Mouse (Mus musculus): ENCODE results near the gene Slc6a12. TPM values are rescaled to one million over a fixed set of nuclear protein-coding genes. Genes with fewer than 3 reads are reported as not detected.

Gene Slc6a12
- polyA plus RNA-seq, 1 experiment from 2014 or later = 3.3 TPM

DNA sequence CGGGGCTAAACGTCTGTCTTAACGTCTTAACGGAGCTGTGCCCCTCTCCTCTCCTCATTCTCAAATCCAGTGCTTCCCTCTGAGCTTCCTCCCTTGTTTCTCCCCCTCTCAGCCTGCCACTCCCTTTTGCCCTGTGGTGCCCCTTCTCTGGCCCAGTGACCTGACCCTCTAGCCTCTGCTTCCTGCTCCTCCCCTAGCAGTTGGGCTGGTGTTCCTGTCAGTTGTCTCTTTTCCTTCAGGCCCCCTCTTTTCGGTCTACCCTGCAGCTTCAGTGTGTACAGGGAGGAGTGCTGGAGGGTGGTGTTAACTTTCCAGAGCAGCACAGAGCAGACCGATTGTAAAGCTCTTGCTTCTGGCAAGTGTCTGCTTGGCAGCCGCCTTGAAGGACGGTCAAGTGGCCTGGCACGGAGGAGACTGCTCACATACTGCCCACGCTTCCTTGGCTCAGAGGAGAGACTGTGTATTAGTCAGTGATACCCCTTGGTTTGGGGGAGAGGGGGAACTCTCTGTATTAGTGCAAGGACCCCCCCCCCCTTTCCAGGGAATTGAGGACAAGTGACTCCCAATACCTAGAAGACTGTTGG lies 16.3 kb upstream of the Slc6a12 start:
- no peak for ATAC-seq (replicated peaks)
- no peak overlapping the region for H3K4me2 ChIP-seq
- 74% methylated on average over 10 of the region's 10 CpGs for WGBS

DNA sequence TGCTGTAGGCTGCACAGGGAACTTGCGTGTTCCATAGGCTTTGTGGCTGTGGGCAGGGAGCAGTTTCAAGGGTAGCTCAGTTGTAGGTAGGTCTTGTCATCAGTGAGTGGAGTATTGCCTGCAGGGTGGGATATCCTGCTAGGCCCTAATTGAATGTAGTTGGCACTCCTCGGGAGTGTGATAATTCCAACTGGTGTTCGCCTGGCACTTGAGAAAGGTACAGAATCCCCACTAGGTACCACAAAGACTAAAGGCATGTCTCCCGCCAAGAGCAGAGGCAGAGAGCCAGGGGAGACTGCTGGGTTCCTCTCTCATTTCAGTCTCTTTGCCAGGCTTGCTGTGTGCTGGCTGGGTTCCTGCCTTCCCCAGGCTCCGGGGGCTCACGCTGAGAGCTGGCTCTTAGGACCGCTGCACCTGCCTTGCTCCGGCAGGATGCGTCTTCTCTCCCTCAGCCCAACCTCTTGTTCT lies 14.4 kb upstream of the Slc6a12 start:
- no peaks in the 10 kb centered on the region for H3K27me3 ChIP-seq (replicated peaks)
- H3K4me3 ChIP-seq = no peak overlapping the region
- H3K4me2 ChIP-seq = no peak overlapping the region
- 37% methylated on average over 9 of the region's 9 CpGs for WGBS
- no peak overlapping the region for H3K27ac ChIP-seq
- H3K4me1 ChIP-seq = peaks cover 8% of the 10 kb centered on the region; the same call in 1 of the 2 replicates
- H3K9me3 ChIP-seq = no peaks in the 10 kb centered on the region
- H3K9ac ChIP-seq = no peak overlapping the region
- ATAC-seq (replicated peaks) = no peak
- no peaks in the 10 kb centered on the region for H3K36me3 ChIP-seq (replicated peaks)

More for the DNA sequence above, 16.3 kb upstream of the Slc6a12 start:
- H3K36me3 ChIP-seq (replicated peaks) = no peaks in the 10 kb centered on the region
- H3K4me3 ChIP-seq = no peak overlapping the region
- no peak overlapping the region for H3K27ac ChIP-seq
- H3K27me3 ChIP-seq (replicated peaks) = no peaks in the 10 kb centered on the region
- H3K9ac ChIP-seq = no peak overlapping the region
- H3K4me1 ChIP-seq = peaks cover 8% of the 10 kb centered on the region; the same call in 1 of the 2 replicates
- no peaks in the 10 kb centered on the region for H3K9me3 ChIP-seq

DNA sequence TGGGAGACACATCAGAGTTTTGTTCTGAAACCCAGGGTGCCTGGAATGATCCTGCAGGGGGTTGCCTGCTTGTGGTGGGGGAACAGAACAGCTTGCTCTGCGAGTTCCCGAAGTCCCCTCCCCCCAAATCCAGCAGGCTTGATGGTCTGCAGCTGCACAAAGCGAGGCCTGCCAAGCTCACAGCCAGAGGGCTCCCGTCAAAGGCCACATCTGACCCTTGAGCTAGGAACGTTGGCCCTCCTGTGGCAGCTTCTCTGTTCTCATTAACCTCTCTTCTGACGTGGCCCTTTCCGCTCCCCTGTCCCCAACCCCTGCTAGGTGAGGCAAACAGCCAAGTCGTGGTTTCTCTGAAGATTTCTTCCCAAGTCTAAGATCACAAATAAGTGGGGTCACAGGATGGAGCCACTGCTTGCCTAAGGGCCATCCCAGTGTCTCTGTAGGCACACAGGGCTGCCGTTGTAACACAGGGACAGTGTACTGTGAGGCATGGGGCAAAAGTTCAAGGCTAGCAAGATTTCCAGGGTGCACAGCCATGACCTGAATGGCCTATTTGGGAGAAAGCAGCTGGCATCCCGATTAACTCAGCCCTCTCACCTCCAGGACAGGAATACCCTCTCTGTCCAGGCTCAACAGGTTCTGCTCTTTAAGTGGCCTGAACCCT lies 12.9 kb upstream of the Slc6a12 start:
- no peak overlapping the region for H3K27ac ChIP-seq
- peaks cover 8% of the 10 kb centered on the region; the same call in 1 of the 2 replicates for H3K4me1 ChIP-seq
- no peak overlapping the region for H3K4me2 ChIP-seq
- no peak overlapping the region for H3K9ac ChIP-seq
- no peaks in the 10 kb centered on the region for H3K36me3 ChIP-seq (replicated peaks)
- no peaks in the 10 kb centered on the region for H3K9me3 ChIP-seq
- no peaks in the 10 kb centered on the region for H3K27me3 ChIP-seq (replicated peaks)
- 12% methylated on average over 10 of the region's 10 CpGs for WGBS
- no peak overlapping the region for H3K4me3 ChIP-seq
- 0 out of 2 replicates have a peak, but pooled peaks have one; percentile 16 for ATAC-seq (replicated peaks)

DNA sequence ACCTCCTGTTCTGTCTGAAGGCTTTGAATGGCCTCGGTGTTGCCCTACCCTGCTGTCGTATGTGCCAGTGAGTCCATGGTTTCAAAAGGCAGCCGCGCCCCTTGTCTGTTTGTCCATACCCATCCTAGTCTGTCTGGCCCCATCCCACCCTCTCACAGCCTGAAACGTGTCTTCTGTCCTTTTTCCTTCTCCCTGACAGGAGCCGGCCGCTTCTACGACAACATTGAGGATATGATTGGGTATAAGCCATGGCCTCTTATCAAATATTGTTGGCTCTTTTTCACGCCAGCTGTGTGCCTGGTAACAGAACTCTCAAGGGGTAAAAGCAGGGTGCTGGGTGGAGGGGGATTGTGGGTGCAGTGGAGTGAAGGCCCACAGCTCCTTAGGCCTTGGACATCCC lies 7.0 kb upstream of the Slc6a12 start:
- WGBS = 89% methylated on average over 9 of the region's 9 CpGs
- no peak overlapping the region for H3K4me2 ChIP-seq
- H3K27ac ChIP-seq = no peak overlapping the region
- H3K9me3 ChIP-seq = no peaks in the 10 kb centered on the region
- H3K9ac ChIP-seq = no peak overlapping the region
- no peak for ATAC-seq (replicated peaks)
- H3K4me3 ChIP-seq = no peak overlapping the region
- H3K27me3 ChIP-seq (replicated peaks) = no peaks in the 10 kb centered on the region
- H3K36me3 ChIP-seq (replicated peaks) = no peaks in the 10 kb centered on the region
- H3K4me1 ChIP-seq = no peaks in the 10 kb centered on the region

DNA sequence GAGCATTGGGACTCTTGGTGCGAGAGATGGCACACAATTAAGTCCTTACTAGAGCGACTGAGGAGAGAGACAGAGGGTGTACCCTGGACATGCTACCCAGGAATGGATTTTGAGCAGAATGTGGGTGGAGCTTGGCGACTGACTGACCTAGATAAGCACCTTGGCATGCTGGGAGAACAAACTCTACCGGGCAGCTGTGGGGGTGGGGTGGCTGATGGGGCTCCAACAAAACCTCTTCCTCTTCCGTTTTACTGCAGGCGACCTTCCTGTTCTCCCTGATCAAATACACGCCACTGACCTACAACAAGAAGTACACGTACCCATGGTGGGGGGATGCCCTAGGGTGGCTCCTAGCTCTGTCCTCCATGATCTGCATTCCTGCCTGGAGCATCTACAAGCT lies 6.3 kb upstream of the Slc6a12 start:
- H3K4me1 ChIP-seq = no peaks in the 10 kb centered on the region
- ATAC-seq (replicated peaks) = no peak
- H3K4me3 ChIP-seq = no peak overlapping the region
- H3K36me3 ChIP-seq (replicated peaks) = no peaks in the 10 kb centered on the region
- H3K27me3 ChIP-seq (replicated peaks) = no peaks in the 10 kb centered on the region
- 76% methylated on average over 8 of the region's 8 CpGs for WGBS
- H3K4me2 ChIP-seq = no peak overlapping the region
- no peaks in the 10 kb centered on the region for H3K9me3 ChIP-seq
- H3K9ac ChIP-seq = no peak overlapping the region
- H3K27ac ChIP-seq = no peak overlapping the region

DNA sequence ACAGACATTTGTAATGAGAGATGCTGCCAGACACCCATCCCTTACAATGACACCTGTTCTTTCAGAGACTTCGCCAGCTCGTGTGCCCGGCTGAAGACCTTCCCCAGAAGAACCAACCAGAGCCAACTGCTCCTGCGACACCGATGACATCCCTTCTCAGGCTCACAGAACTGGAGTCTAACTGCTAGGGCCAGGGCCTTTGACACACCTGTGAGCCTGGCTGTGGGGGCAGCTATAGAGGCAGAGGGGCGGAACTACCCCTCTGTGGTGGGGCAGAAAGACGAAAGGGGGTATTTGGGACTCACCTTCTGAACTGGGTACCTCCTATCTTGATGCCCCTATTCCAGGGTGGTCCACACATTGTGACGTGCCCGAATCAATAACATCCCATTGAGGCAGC lies 5.6 kb upstream of the Slc6a12 start:
- WGBS = 92% methylated on average over 9 of the region's 9 CpGs
- H3K4me1 ChIP-seq = no peaks in the 10 kb centered on the region
- no peak overlapping the region for H3K4me2 ChIP-seq
- no peaks in the 10 kb centered on the region for H3K36me3 ChIP-seq (replicated peaks)
- no peak overlapping the region for H3K9ac ChIP-seq
- no peaks in the 10 kb centered on the region for H3K9me3 ChIP-seq
- H3K27me3 ChIP-seq (replicated peaks) = no peaks in the 10 kb centered on the region
- no peak overlapping the region for H3K27ac ChIP-seq
- ATAC-seq (replicated peaks) = no peak
- H3K4me3 ChIP-seq = no peak overlapping the region

DNA sequence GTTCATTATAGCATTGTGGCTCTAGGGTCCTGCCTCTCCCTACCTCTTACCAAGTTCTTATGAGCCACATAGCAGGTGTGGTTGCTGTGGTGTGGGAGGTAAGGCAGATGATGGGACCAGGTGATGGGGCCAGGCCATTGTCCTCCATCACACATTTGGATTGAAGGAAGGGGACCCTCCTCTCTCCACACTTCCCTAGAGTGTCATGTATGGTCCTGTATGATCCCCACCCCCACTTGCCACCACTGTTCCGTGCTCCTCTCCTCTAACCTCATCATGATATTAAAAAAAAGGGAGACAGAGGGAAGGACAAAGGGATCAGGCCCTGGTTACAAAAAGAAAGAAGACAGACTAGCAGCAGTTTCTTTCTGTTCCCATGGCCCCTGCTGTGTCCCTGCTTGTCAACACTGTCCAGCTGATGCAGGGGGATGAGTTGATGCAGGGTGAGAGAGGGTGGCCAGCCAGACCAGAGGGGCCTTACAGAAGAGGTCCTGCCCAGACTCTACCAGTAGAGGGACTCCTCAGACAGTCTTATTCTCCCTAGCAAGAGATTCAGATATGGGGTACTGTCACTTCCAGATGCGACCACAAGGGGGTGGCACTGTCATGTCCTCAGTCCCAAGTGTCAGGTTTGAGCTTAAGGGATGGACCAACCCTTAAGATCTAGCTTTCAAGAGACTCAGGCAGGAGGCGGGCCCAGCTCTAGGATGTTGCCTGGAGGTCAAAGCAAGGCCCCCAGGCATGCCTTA lies 4.9 kb upstream of the Slc6a12 start:
- 20% methylated on average over 3 of the region's 3 CpGs for WGBS
- peak; percentile 87 for ATAC-seq (replicated peaks)
- no peaks in the 10 kb centered on the region for H3K36me3 ChIP-seq (replicated peaks)
- no peaks in the 10 kb centered on the region for H3K9me3 ChIP-seq
- H3K27ac ChIP-seq = no peak overlapping the region
- no peak overlapping the region for H3K4me2 ChIP-seq
- no peaks in the 10 kb centered on the region for H3K27me3 ChIP-seq (replicated peaks)
- H3K4me3 ChIP-seq = no peak overlapping the region
- no peaks in the 10 kb centered on the region for H3K4me1 ChIP-seq
- no peak overlapping the region for H3K9ac ChIP-seq

DNA sequence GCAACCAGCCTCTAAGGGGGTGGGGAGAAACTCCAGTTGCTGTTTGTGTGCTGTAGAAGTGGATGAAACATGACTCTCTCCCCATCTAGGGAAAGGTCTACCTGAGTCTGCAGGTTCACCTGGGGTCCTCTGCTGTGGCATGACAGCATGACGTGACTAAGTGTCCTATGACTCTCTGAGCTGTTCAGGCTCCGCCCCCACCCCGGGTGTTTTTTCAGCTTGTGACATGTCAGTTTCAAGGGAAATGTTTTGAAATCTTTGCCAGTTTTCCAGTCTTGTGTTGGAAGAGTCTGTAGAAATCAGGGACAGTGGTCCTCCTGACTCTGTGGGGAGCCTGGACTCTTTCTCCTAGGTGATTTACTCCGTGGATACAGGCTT lies 4.4 kb upstream of the Slc6a12 start:
- Histone ChIP-seq H3K9me3 (no peaks in the 10 kb centered on the region), H3K36me3 (replicated peaks) (no peaks in the 10 kb centered on the region), H3K4me1 (no peaks in the 10 kb centered on the region), H3K27me3 (replicated peaks) (no peaks in the 10 kb centered on the region), H3K4me2 (no peak overlapping the region), H3K4me3 (no peak overlapping the region), H3K9ac (no peak overlapping the region), H3K27ac (no peak overlapping the region)
- ATAC-seq (replicated peaks) = 0 out of 2 replicates have a peak, but pooled peaks have one; percentile 19
- 55% methylated on average over 4 of the region's 4 CpGs for WGBS

DNA sequence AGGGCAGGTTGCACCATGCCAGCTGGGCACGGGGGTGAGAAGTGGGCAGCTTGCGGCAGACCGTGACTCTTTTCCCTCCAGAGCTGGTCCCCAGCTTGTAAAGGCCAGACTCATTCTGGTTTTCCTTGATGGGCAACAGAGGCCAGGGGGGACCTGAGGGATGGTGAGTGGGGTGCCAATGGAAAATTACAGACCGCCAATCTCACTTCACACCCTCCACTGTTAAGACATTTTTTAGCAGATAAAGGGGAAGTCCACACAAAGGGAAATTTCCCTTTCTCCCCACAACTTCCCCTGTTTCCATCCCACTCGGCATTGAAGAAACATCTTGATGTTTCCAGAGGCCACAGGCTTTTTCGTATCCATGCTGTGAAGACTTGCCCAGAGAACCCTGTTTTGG lies 1.2 kb upstream of the Slc6a12 start:
- WGBS = 90% methylated on average over 6 of the region's 6 CpGs
- no peaks in the 10 kb centered on the region for H3K27me3 ChIP-seq (replicated peaks)
- no peak for ATAC-seq (replicated peaks)
- H3K4me2 ChIP-seq = no peak overlapping the region
- no peaks in the 10 kb centered on the region for H3K9me3 ChIP-seq
- H3K4me1 ChIP-seq = 0 out of 2 replicates have a peak, but pooled peaks cover 3% of the 10 kb centered on the region
- H3K4me3 ChIP-seq = no peak overlapping the region
- no peak overlapping the region for H3K9ac ChIP-seq
- no peaks in the 10 kb centered on the region for H3K36me3 ChIP-seq (replicated peaks)
- H3K27ac ChIP-seq = no peak overlapping the region

DNA sequence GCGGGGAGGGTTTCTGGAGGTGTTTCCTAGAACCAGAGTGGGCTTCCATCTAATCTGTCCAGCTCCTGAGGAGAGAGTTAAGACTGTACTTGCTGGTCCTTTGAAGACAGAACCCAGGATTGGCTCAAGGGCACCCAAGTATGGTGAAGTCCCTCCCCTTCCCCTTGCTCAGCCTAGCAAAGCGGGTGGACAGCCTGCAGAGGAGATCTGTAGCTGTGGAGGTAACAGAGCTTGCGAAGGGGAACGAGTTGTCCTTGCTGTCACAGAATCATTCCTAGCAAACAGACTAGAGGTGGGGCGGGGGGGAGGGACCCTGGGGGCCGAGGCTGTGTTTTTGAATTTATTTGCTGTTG lies 871 bp downstream of the Slc6a12 start:
- 0 out of 2 replicates have a peak, but pooled peaks cover 3% of the 10 kb centered on the region for H3K4me1 ChIP-seq
- 64% methylated on average over 6 of the region's 6 CpGs for WGBS
- H3K27ac ChIP-seq = no peak overlapping the region
- no peaks in the 10 kb centered on the region for H3K9me3 ChIP-seq
- no peak overlapping the region for H3K4me2 ChIP-seq
- no peak overlapping the region for H3K9ac ChIP-seq
- H3K27me3 ChIP-seq (replicated peaks) = no peaks in the 10 kb centered on the region
- no peak for ATAC-seq (replicated peaks)
- no peak overlapping the region for H3K4me3 ChIP-seq
- H3K36me3 ChIP-seq (replicated peaks) = no peaks in the 10 kb centered on the region

DNA sequence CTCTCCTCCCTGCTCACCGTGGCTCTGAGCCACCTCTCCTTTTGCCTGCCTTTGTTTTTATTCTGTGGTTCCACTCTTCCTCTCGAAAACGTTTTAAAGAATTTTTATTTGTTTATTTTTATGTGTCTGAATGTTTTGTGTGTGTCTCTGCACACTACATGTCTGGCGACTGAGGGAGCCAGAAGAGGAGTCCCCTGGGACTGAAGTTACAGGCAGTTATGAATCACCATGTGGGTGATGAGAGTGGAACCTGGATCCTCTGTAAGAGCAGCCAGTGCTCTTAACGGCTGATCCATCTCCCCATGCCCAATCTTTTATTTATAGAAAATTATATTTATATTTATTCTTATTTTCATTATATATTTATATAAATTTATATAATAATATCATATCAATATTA lies 1.5 kb downstream of the Slc6a12 start:
- Histone ChIP-seq H3K4me2 (no peak overlapping the region), H3K27me3 (replicated peaks) (no peaks in the 10 kb centered on the region), H3K27ac (no peak overlapping the region), H3K9ac (no peak overlapping the region), H3K36me3 (replicated peaks) (no peaks in the 10 kb centered on the region), H3K9me3 (no peaks in the 10 kb centered on the region), H3K4me1 (0 out of 2 replicates have a peak, but pooled peaks cover 3% of the 10 kb centered on the region), H3K4me3 (no peak overlapping the region)
- 75% methylated on average over 5 of the region's 5 CpGs for WGBS
- ATAC-seq (replicated peaks) = no peak

DNA sequence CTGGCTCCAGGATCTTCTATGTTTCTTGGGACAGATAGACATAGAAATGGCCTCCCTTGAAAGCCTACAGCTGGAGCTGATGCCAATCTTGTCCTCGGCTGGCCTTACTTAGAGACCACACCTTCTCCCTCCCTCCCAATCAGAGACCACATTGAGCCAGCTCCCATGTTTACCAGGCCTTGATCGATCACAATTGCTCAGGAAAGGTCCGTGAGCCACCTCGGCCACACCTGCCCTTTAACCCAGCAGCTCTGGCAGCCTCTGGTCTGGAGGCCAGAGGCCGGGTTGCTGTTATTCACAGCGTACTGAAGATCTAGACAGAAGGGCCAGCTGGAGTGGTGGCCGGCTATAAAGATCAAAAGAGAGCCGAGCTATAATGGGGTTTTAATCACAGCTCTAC lies 3.6 kb downstream of the Slc6a12 start:
- no peak for ATAC-seq (replicated peaks)

More for the DNA sequence above, 3.6 kb downstream of the Slc6a12 start:
- 0 out of 2 replicates have a peak, but pooled peaks cover 3% of the 10 kb centered on the region for H3K4me1 ChIP-seq
- no peaks in the 10 kb centered on the region for H3K27me3 ChIP-seq (replicated peaks)
- H3K9me3 ChIP-seq = no peaks in the 10 kb centered on the region
- H3K27ac ChIP-seq = no peak overlapping the region
- no peak overlapping the region for H3K9ac ChIP-seq
- 45% methylated on average over 8 of the region's 8 CpGs for WGBS
- no peaks in the 10 kb centered on the region for H3K36me3 ChIP-seq (replicated peaks)
- H3K4me3 ChIP-seq = no peak overlapping the region
- no peak overlapping the region for H3K4me2 ChIP-seq
